Mouse (Mus musculus) cerebellum, adult 2 months (tissue): ENCODE measurements around the gene Adgrf1. TPM values are rescaled to one million over a fixed set of nuclear protein-coding genes. Genes with fewer than 3 reads are reported as not detected.
A peak's percentile ranks its signal among the peaks of the same experiment; 100 is the strongest.

Source experiments
- DNase-seq, 2 experiments: peaks; one replicate each; pipeline ENCODE4 v3.0.0; 2021
- H3K27ac ChIP-seq: fragments of 200-500 bp; 2 replicates; pipeline ENCODE4 v1.5.1; 2012; ENCODE audit warnings: low read length, control low read depth, inconsistent platforms; ENCODE audit not compliant: insufficient read depth
- H3K27me3 ChIP-seq: fragments of 200-500 bp; 2 replicates; pipeline ENCODE4 v1.6.1; 2012; ENCODE audit warnings: inconsistent platforms, mild to moderate bottlenecking, low read length, moderate library complexity; ENCODE audit not compliant: control insufficient read depth, insufficient read depth
- H3K4me1 ChIP-seq: fragments of 200-500 bp; 2 replicates; pipeline ENCODE4 v1.6.1; 2011; ENCODE audit warnings: low read length; ENCODE audit not compliant: control insufficient read depth, insufficient read depth
- H3K4me3 ChIP-seq: fragments of 200-500 bp; replicated peaks from 2 replicates; pipeline ENCODE3; 2011; ENCODE audit warnings: mild to moderate bottlenecking, low read depth, low read length, control low read depth; ENCODE audit not compliant: insufficient read depth
- CTCF ChIP-seq: fragments of 200-500 bp; IDR thresholded peaks from 2 replicates; pipeline ENCODE4 v1.5.1; 2011; ENCODE audit warnings: low read depth, mild to moderate bottlenecking, control low read depth, low read length, moderate library complexity, borderline replicate concordance; ENCODE audit not compliant: insufficient read depth
- POLR2A ChIP-seq: fragments of 200-500 bp; IDR thresholded peaks from 2 replicates; pipeline ENCODE4 v1.6.1; 2011; ENCODE audit warnings: low read length, control low read depth, borderline replicate concordance; ENCODE audit not compliant: insufficient read depth
- WGBS: fragments of 180-500 bp; shearing (Covaris S2); methylation state at CpG from one replicate; pipeline ENCODE4 v1.1.7; 2018; 5-methylcytosine and 5-hydroxymethylcytosine counted together
- polyA plus RNA-seq: library from polyadenylated mRNA; depleted of rRNA; stranded (reverse); fragments of >200 nt; gene quantifications from 2 replicates; pipeline ENCODE4 v1.2.3, GENCODE M21; 2012; rRNA removed

Adgrf1 gene
- not detected in 2 replicates for polyA plus RNA-seq

GRCm38 (mm10) chr17:43270161-43270560 lies at the start of gene Adgrf1:
Gene Adgrf1, plus strand, starts transcription at chr17:43270329.
- 78% methylated on average over 6 of the region's 6 CpGs for WGBS
- TF ChIP-seq CTCF (no peak), POLR2A (no peak)

GRCm38 (mm10) chr17:43226101-43226500 lies 44.0 kb upstream of the Adgrf1 start:
- no peak overlapping the region for H3K27ac ChIP-seq
- no peaks in the 10 kb centered on the region; the same call in 1 of the 2 replicates for H3K27me3 ChIP-seq
- H3K4me1 ChIP-seq: peaks cover 4% of the 10 kb centered on the region; the same call in 1 of the 2 replicates
- WGBS: 91% methylated on average over 6 of the region's 6 CpGs
- no peak overlapping the region for H3K4me3 ChIP-seq
- TF ChIP-seq CTCF (no peak), POLR2A (no peak)
- no peak for DNase-seq

More at GRCm38 (mm10) chr17:43270161-43270560, at the start of gene Adgrf1:
- Histone ChIP-seq H3K4me1 (no peaks in the 10 kb centered on the region), H3K27me3 (no peaks in the 10 kb centered on the region), H3K4me3 (no peak within 1 kb of the TSS), H3K27ac (no peak within 1 kb of the TSS)
- no peak for DNase-seq

GRCm38 (mm10) chr17:43229621-43230513 lies 40.3 kb upstream of the Adgrf1 start:
- peak; percentile 75 to 82 for DNase-seq
- Histone ChIP-seq H3K4me1 (peaks cover 4% of the 10 kb centered on the region; the same call in 1 of the 2 replicates), H3K4me3 (no peak overlapping the region), H3K27me3 (no peaks in the 10 kb centered on the region; the same call in 1 of the 2 replicates), H3K27ac (no peak overlapping the region)
- 26% methylated on average over 12 of the region's 12 CpGs for WGBS
- TF ChIP-seq POLR2A: no peak
- peak; percentile 69 for TF ChIP-seq CTCF

GRCm38 (mm10) chr17:43230821-43231220 lies 39.3 kb upstream of the Adgrf1 start:
- WGBS: 91% methylated on average over 7 of the region's 7 CpGs
- Histone ChIP-seq H3K4me1 (peaks cover 4% of the 10 kb centered on the region; the same call in 1 of the 2 replicates), H3K27me3 (no peaks in the 10 kb centered on the region; the same call in 1 of the 2 replicates), H3K4me3 (no peak overlapping the region), H3K27ac (no peak overlapping the region)
- TF ChIP-seq POLR2A: no peak
- TF ChIP-seq CTCF: no peak
- no peak for DNase-seq

GRCm38 (mm10) chr17:43232769-43233168 lies 37.4 kb upstream of the Adgrf1 start:
- Histone ChIP-seq H3K27ac (no peak overlapping the region), H3K4me3 (no peak overlapping the region), H3K27me3 (no peaks in the 10 kb centered on the region), H3K4me1 (peaks cover 4% of the 10 kb centered on the region; the same call in 1 of the 2 replicates)
- TF ChIP-seq POLR2A: no peak
- no peak for TF ChIP-seq CTCF
- 86% methylated on average over 6 of the region's 6 CpGs for WGBS
- no peak for DNase-seq

- WGBS: 86% methylated on average over 14 of the region's 14 CpGs
- no peak for TF ChIP-seq CTCF
- no peak for TF ChIP-seq POLR2A
- H3K4me3 ChIP-seq: no peak overlapping the region
These were observed 33.4 kb upstream of the Adgrf1 start for GRCm38 (mm10) chr17:43236656-43237250.

GRCm38 (mm10) chr17:43239035-43239434 lies 31.1 kb upstream of the Adgrf1 start:
- 93% methylated on average over 6 of the region's 6 CpGs for WGBS
- TF ChIP-seq CTCF: no peak
- no peak for DNase-seq
- H3K4me1 ChIP-seq: no peaks in the 10 kb centered on the region
- H3K4me3 ChIP-seq: no peak overlapping the region
- H3K27me3 ChIP-seq: no peaks in the 10 kb centered on the region
- H3K27ac ChIP-seq: no peak overlapping the region

More at GRCm38 (mm10) chr17:43236656-43237250, 33.4 kb upstream of the Adgrf1 start:
- H3K4me1 ChIP-seq: no peaks in the 10 kb centered on the region
- DNase-seq: no peak
- no peak overlapping the region for H3K27ac ChIP-seq
- H3K27me3 ChIP-seq: no peaks in the 10 kb centered on the region
